In genomic region chrX:49377067-49377466, GRCm38 (mm10) we compare ENCODE assay signal across 8 mouse cellular contexts.
A peak's percentile ranks its signal among the peaks of the same experiment; 100 is the strongest.
DNase-seq lines count a peak whose midpoint lies in the region.

No protein-coding gene starts in this region.

- peak; percentile 19 for DNase-seq in kidney, adult 9 months
- DNase-seq in kidney, adult 11 months, result no peak
- peak; percentile 2 for DNase-seq in thymus, postnatal 14 days
- DNase-seq in thymus, adult 18-20 months, result no peak
- peak; percentile 8 for DNase-seq in c-Kit-positive CD71-positive TER-119-positive erythroid progenitor cells, embryonic 14.5 days (ENCODE audit: low spot score)
- peak; percentile 29 for DNase-seq in induced T-regulatory cell, adult 2 months (ENCODE audit: low read depth)
- peak; percentile 25 for DNase-seq in thymus, postnatal 4 days
- no peak for DNase-seq in frontal cortex, postnatal 14 days (ENCODE audit: low spot score in 2 of 2)

Comparison
In these comparisons a context has a peak if more than half of its experiments do, and no peak if none do; other contexts are left out.
1. DNase-seq: peak in kidney, adult 9 months (single experiment), thymus, postnatal 14 days (single experiment), c-Kit-positive CD71-positive TER-119-positive erythroid progenitor cells, embryonic 14.5 days (single experiment), induced T-regulatory cell, adult 2 months (single experiment) and thymus, postnatal 4 days (single experiment); none in kidney, adult 11 months (single experiment), thymus, adult 18-20 months (0 of 2) and frontal cortex, postnatal 14 days (0 of 2).